Mouse (Mus musculus) regulatory T cell (primary cell): ENCODE measurements at regions not wholly inside any gene's neighbourhood (a gene's known extent, or its start where the extent isn't known, plus 50 kb on each side); places are given as distances from the start of the nearest gene placed in this dataset.

ENCODE experiments used
- in situ Hi-C: fragments of 300-600 bp; cut with MboI, MseI; formaldehyde crosslinking; loops from one replicate; pipeline ENCODE4 v1.15.1; 2025; ENCODE audit warnings: high pct_unique_total_duplicates

GRCm38 (mm10) chr10:120726369-120726768 lies 172.5 kb downstream of the Msrb3 start:
- in situ Hi-C loops: no loop called here

GRCm38 (mm10) chr10:120721956-120722532 lies 176.9 kb downstream of the Msrb3 start:
- in situ Hi-C loops: no loop called here

GRCm38 (mm10) chr10:120720981-120721380 lies 177.9 kb downstream of the Msrb3 start:
- in situ Hi-C loops: no loop called here

GRCm38 (mm10) chr10:120720061-120720460 lies 178.8 kb downstream of the Msrb3 start:
- in situ Hi-C loops: no loop called here

- in situ Hi-C loops: no loop called here
Measured at GRCm38 (mm10) chr10:120717159-120717567, 181.7 kb downstream of the Msrb3 start.

GRCm38 (mm10) chr10:120716391-120716790 lies 182.5 kb downstream of the Msrb3 start:
- in situ Hi-C loops: no loop called here

- in situ Hi-C loops: no loop called here
Measured at GRCm38 (mm10) chr10:120707771-120708750, 190.8 kb downstream of the Msrb3 start.

GRCm38 (mm10) chr10:120706684-120707290 lies 192.1 kb downstream of the Msrb3 start:
- in situ Hi-C loops: no loop called here

GRCm38 (mm10) chr10:120701833-120702232 lies 197.1 kb downstream of the Msrb3 start:
- in situ Hi-C loops: loop anchor here (5.0 kb wide), 1 partner anchor 125 kb away; no protein-coding TSS in a partner anchor

- in situ Hi-C loops: no loop called here
Measured at GRCm38 (mm10) chr10:120697275-120697856, 201.5 kb downstream of the Msrb3 start.

- in situ Hi-C loops: no loop called here
Measured at GRCm38 (mm10) chr10:120696481-120696880, 202.4 kb downstream of the Msrb3 start.

- in situ Hi-C loops: no loop called here
Measured at GRCm38 (mm10) chr10:120694472-120694871, 204.4 kb downstream of the Msrb3 start.

- in situ Hi-C loops: no loop called here
Measured at GRCm38 (mm10) chr10:120691451-120691850, 207.4 kb downstream of the Msrb3 start.

- in situ Hi-C loops: no loop called here
Measured at GRCm38 (mm10) chr10:120686123-120686522, 209.9 kb upstream of the Hmga2 start.

GRCm38 (mm10) chr10:120682021-120682420 lies 205.8 kb upstream of the Hmga2 start:
- in situ Hi-C loops: no loop called here

GRCm38 (mm10) chr10:120679982-120680381 lies 203.7 kb upstream of the Hmga2 start:
- in situ Hi-C loops: no loop called here

- in situ Hi-C loops: no loop called here
Measured at GRCm38 (mm10) chr10:120678277-120678676, 202.0 kb upstream of the Hmga2 start.

GRCm38 (mm10) chr10:120675369-120675768 lies 199.1 kb upstream of the Hmga2 start:
- in situ Hi-C loops: no loop called here

- in situ Hi-C loops: loop anchor here (25.0 kb wide), 1 partner anchor 1288 kb away; no protein-coding TSS in a partner anchor
Measured at GRCm38 (mm10) chr10:120674321-120675045, 198.2 kb upstream of the Hmga2 start.

- in situ Hi-C loops: loop anchor here (25.0 kb wide), 1 partner anchor 1295 kb away; no protein-coding TSS in a partner anchor
Measured at GRCm38 (mm10) chr10:120667678-120668031, 191.4 kb upstream of the Hmga2 start.
